Mouse (Mus musculus): ENCODE measurements around the gene Ston2.

The Ston2 gene

GRCm38 (mm10) chr12:91660640-91661417 is 127.4 kb downstream of the Ston2 start:
- no peak for DNase-seq (ENCODE audit: low spot score)

- peak; percentile 14 for DNase-seq (ENCODE audit: low spot score)
These were observed 133.6 kb downstream of the Ston2 start for GRCm38 (mm10) chr12:91654399-91655122.

GRCm38 (mm10) chr12:91648426-91648825 is 139.8 kb downstream of the Ston2 start:
- DNase-seq (ENCODE audit: low spot score): no peak

- DNase-seq (ENCODE audit: low spot score): peak; percentile 49
These were observed 142.6 kb downstream of the Ston2 start for GRCm38 (mm10) chr12:91645361-91646123.

GRCm38 (mm10) chr12:91643221-91643620 is 145.0 kb downstream of the Ston2 start:
- no peak for DNase-seq (ENCODE audit: low spot score)

- DNase-seq (ENCODE audit: low spot score): no peak
These were observed 145.6 kb downstream of the Ston2 start for GRCm38 (mm10) chr12:91642426-91643093.

GRCm38 (mm10) chr12:91641631-91642141 is 146.5 kb downstream of the Ston2 start:
- DNase-seq (ENCODE audit: low spot score): no peak

- DNase-seq (ENCODE audit: low spot score): no peak
These were observed 147.1 kb downstream of the Ston2 start for GRCm38 (mm10) chr12:91641133-91641532.

GRCm38 (mm10) chr12:91640712-91641111 is 147.5 kb downstream of the Ston2 start:
- DNase-seq (ENCODE audit: low spot score): peak; percentile 63

- peak; percentile 18 for DNase-seq (ENCODE audit: low spot score)
These were observed 149.8 kb downstream of the Ston2 start for GRCm38 (mm10) chr12:91638351-91638750.

GRCm38 (mm10) chr12:91637136-91637909 is 150.9 kb downstream of the Ston2 start:
- no peak for DNase-seq (ENCODE audit: low spot score)

- no peak for DNase-seq (ENCODE audit: low spot score)
These were observed 161.7 kb downstream of the Ston2 start for GRCm38 (mm10) chr12:91626482-91626881.

GRCm38 (mm10) chr12:91625013-91625412 is 163.2 kb downstream of the Ston2 start:
- DNase-seq (ENCODE audit: low spot score): peak; percentile 26

- no peak for DNase-seq (ENCODE audit: low spot score)
These were observed 178.8 kb downstream of the Ston2 start for GRCm38 (mm10) chr12:91609425-91609824.

- no peak for DNase-seq (ENCODE audit: low spot score)
These were observed 180.5 kb downstream of the Ston2 start for GRCm38 (mm10) chr12:91607678-91608077.

- no peak for DNase-seq (ENCODE audit: low spot score)
These were observed 181.5 kb downstream of the Ston2 start for GRCm38 (mm10) chr12:91606651-91607050.

GRCm38 (mm10) chr12:91604600-91604999 is 183.6 kb downstream of the Ston2 start:
- DNase-seq (ENCODE audit: low spot score): no peak

GRCm38 (mm10) chr12:91592128-91592527 is 196.1 kb downstream of the Ston2 start:
- no peak for DNase-seq (ENCODE audit: low spot score)

- DNase-seq (ENCODE audit: low spot score): no peak
These were observed 197.0 kb downstream of the Ston2 start for GRCm38 (mm10) chr12:91591191-91591590.

- DNase-seq (ENCODE audit: low spot score): peak; percentile 46
These were observed 197.5 kb downstream of the Ston2 start for GRCm38 (mm10) chr12:91590716-91591115.

Measured in urinary bladder, postnatal 14 days (tissue).